Mouse (Mus musculus): ENCODE measurements at regions not wholly inside any gene's neighbourhood (a gene's known extent, or its start where the extent isn't known, plus 50 kb on each side); places are given as distances from the start of the nearest gene placed in this dataset.

DNA sequence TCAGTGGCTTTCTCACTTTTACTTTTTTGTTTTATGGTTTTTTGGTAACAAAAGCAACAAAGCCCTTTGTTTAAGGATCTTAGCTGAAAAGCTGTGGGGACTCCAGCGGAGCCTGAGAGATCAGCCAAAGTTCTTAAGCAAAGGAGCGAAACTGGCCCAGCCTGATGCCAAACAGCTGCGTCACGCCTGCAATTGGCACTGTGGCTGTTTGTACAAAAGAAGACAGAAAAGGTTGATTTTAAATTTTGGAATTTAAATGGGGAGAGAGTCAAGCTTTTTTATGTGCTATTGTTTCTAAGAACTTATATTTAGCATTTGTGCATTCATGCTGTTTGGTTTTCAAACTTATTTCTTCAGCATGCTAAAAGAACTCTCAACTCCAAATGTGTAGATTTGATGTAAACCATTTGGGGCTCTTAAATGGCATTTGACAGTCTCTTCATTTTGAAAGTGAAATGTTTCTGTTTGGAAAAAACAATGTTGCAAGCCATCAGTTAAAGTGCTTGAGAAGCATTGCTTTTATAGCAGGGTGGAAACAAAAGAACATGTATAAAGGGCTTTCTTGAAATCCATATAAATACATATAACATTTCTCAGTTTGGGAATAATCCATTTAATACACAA, 105.1 kb upstream of the Daam1 start:
- no peak for DNase-seq

DNA sequence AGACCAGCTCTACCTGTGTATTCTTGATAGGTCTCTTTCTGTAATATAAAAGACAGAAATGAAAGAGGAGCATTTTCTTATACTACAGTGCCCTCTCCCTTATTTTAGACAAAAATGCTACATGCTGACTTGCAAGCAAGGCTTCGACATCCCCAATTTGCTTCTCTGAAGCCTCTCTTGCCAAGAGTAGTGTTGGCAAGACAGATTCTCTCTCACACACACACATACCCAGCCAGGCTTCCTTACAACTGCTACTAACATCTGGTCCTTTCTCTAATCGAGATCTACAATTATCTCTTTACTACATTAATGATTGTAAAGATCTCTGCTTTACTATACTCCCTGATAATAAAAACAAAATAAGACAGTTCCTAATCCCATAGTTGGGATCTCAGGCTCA, 87.5 kb upstream of the Daam1 start:
- DNase-seq: no peak

DNA sequence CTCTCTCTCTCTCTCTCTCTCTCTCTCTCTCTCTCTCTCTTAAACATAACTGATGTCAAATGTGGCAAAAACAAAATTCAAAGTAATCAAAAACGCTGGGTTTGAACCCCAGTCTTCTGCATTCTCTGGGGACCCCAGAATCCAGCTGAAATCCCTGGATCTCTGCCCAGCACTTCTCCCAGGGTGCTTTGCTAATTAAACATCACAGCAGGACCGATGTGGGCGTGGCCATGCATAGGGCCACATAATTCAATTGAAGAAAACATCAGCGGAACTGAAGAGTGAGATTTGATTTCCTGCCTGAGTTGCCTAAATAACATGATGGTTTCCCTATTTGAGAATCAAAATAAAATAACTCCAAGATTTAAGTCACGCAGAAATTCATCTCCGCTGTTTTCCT, 84.9 kb upstream of the Daam1 start:
- no peak for DNase-seq

DNA sequence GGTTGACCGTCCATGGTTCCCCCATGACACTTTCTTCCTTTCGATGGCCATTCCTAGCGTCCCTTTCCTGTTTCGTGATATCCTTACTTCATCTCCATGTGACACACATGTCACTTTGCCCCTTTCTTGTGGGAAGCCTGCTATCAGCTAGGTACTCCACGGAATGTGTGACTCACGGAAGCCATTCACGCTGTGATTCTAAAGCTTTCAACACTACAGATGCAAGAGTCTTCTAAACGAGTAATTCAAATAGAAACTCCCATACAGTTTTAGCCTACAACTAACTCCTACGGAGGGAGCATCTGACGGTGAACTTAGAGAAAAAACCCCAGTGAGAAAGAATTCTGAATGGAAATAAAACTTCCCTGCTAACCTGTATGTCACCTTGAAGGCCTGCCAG, 83.5 kb upstream of the Daam1 start:
- DNase-seq: no peak

DNA sequence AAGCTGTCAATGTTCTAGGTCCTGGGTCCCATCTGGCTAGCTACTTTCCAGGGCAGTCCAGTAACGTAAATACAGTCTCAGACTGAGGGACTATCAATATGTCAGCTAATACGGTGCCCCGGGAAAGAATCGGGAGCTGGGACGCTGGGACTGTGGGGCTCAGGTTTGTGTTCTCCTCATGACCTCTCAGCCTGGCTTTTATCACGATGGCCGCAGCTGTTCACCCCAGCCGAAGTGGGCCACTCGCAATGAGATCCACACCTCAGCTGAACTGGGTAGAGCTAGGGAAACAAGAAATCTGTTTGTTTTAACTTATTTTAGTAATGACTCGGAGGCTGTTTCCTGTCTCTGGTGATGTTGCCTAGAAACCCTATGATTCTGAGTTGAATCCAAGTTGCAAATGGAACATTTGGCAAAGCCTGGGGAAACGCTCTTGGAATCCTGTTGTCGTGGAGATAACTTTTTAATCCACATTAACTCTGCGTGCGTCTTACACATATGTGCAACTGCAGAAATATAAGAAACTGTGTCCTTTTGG, 83.0 kb upstream of the Daam1 start:
- DNase-seq: no peak

DNA sequence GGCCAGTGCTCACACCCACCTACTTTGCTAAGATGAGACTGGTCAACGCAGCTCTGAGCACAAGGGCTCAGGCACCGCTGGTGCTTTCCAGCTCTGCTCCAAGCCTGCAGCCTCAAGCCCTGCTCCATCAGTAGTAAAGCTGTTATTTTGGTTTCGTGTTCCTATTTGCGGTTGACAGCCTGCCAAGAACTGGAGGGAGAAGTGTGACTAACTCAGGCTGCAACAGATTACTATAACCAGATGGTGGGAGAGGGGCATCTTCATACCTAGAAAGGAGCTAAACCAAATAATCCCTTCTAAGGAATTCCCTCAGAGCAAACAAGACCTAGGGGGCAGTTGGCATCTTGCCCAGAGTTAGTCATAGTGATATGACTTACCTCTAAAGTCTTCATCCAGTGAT, 82.1 kb upstream of the Daam1 start:
- no peak for DNase-seq

DNA sequence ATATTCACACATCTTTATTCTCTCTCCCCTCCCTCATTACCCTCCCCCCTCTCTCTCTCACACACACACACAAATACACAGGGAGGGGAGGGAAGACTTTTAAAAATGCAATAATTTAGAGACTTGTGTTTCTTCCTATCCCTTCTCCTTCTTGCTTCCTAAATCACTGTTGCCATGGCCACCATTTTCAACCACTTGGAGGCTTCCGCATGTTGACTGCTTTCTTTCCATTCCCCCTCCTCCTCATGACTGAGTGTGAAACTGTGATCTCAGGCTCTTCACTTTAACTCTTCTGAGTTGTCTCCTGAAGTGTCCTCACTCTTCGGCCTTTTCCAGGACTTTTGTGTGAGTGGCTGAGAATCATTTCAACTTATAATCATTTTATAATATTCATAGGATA, 81.2 kb upstream of the Daam1 start:
- DNase-seq: no peak

DNA sequence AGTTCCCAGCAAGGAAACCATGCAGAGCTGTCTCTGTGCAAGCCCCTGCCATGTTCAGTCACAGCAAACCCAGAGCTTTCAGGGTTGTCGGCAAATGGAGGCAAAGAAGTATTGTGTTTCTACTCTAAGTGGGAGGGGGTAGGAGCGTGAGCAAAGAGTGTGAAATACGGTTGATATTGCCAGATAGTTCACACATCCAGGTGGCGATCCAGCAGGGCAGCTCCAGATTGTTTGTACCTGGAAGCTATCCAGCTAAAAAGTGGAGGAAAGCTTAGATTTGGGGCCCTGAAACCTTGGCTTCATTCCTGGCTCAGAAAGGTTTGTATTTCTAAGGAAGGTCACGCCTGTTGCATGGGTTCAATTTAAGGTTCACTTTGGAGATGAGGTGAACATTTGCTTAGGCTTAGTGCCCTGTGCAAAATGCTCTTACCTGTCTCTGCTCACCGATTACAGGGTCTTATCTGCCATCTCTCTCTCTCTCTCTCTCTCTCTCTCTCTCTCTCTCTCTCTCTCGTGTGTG, 78.1 kb upstream of the Daam1 start:
- no peak for DNase-seq

DNA sequence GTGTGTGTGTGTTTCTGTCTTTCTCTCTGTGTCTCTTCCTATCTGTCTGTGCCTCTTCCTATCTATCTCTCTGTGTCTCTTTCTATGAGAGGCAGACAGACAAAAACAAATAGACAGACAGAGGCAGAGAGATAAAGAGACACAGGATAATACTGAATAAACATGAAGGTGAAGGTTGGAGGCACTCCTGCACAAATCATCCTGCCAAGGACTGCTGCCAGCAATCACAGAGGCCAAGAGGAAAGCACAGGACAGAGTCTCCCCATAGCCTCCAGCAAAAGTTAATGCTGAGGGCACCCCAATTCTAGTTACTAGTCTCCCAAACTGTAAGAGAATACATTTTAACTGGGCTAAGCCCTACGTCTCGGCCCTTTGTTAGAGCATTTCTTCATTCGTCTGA, 77.6 kb upstream of the Daam1 start:
- no peak for DNase-seq

DNA sequence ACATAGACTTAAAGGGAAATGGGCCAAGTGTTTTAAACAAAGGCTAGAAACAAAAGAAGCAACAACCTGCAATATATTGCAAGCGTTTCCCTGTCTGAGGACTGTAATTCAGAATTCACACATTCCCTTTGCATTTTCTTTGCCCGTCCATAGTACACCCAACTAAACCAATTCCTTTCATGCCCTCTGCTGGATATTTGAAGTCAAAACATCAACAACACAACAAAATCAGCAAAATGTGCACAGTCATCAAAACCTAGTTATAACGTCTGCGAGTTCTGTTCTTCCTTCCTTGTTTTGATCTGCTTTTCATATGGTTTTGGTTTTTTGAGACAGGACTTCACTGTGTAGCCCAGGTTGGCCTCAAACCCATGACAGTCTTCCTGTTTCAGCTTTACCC, 67.7 kb upstream of the Daam1 start:
- DNase-seq: no peak

DNA sequence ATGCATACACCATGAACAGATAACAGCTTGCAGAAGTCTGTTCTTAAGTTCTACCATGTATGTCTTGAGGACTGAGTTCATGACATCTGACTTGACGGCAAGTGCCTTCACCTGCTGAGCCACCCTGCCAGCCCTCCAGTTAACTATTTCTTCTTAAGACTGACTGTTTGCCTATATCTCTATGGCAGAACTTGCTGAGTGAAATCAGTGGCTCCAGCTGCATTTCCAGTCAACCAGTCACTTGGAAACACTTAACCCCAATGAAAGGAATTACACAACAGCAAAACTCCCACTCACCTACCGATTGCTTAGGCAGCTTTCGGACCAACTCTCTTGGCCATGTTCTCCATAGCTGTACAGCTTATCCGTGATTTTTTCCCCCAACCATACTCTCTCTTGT, 64.8 kb upstream of the Daam1 start:
- no peak for DNase-seq

DNA sequence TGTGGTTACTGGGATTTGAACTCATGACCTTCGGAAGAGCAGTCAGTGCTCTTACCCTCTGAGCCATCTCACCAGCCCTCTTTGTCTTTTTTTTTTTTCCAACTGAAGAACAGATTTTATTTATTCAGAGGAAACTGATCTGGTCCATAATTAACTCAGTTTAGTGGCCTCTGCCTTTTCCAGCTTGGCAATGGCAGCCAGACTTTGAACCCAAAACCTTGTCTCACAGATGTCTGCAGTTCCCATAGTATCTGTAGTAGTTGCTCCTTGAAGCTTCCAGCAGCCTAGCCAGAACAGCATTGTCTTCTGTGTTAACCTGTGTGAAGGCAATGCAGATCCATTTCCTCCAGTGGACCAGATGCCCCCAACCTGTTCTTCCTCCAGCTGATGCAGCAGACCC, 64.2 kb upstream of the Daam1 start:
- no peak for DNase-seq

DNA sequence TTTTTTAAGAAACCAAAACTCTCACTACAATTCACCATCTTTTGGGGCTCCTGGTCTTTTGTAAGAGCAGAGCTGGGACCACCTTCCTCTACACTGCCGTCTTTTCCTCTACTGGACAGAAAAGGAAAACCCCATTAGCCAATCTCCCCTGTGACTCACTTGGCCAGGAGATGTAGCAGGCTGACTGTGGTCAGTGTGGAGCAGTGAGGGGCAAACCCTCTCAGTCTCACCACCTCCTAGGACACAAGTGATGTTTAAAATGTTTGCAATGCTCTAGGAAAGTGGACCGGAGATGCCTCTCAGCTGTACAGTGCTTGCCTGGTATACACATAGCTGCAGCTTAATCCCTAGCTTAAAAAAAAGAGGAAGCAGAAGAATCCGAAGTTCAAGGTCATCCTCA, 63.0 kb upstream of the Daam1 start:
- no peak for DNase-seq

DNA sequence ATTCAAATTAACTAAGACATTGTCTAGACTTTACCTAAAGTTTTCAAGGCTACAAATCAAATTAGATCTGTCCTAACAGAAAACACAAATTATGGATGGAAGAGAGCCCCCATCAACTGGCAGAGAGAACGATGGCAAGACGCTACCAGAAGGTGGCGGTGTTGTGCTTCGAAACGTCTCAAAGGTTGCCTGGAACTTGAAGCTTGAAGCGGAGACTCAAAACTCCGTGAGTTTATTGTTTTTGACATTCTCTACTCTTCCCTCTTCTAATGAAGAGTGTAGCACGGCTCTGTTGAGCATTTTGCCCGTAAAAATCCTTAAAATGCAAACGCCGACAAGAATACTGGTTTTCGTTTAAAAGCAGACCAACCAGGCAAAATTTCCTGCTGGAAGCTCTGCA, 62.4 kb upstream of the Daam1 start:
- peak; percentile 51 to 57 for DNase-seq

DNA sequence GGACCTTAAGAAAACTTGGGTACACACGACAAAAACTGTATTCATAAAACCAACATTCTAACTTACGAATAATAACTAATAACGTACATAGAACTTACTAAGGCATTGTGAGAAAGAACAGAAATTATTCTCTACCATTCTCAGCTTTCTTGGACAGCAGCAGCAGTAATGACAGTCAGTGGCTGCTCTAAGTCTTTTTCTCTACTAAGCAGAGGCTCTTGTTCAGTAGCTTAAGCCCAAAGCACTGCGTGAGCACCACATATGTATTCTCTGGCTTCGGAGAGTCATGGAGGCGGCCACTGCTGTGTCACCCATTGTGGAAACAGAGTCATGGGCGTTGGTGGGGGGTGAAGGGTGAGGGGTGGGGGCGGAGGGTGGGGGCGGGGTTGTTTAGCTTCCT, 62.0 kb upstream of the Daam1 start:
- no peak for DNase-seq

DNA sequence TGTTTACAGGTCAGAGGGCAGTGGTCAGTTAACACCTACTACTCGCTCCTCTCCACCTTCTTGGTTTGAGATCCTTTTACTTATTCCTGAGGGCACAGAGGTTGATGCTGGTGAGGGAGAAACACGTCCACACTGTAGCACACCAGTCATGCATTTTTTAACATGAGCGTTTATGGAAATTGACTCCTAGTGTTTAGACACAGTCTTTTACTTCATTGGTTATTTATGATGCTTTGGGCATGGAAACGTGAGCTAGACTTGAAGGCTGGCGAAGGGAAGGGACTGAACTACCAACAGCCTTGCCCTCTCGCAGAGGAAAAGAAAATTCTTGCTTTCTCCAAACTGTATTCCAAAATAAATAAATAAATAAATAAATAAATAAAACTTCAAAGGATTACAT, 61.6 kb upstream of the Daam1 start:
- no peak for DNase-seq

DNA sequence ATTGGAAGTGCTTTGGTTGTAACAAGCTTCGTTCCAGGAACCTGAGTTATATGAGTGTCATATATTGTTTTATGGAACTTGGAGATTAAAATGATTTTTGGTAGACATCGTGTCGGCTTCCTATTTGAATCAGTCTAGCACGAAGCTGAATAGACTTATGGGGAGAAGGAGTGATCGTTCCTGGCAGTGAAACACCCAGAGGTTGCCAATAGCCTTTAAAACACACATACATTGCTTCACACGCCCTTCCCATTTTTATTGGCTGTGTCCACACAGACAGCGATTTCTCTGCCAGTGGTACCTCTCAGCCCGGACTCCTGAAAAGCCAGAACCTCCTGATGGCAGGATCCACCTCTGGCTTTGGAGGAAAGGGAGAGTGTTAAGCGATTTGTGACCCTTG, 57.0 kb upstream of the Daam1 start:
- no peak for DNase-seq

DNA sequence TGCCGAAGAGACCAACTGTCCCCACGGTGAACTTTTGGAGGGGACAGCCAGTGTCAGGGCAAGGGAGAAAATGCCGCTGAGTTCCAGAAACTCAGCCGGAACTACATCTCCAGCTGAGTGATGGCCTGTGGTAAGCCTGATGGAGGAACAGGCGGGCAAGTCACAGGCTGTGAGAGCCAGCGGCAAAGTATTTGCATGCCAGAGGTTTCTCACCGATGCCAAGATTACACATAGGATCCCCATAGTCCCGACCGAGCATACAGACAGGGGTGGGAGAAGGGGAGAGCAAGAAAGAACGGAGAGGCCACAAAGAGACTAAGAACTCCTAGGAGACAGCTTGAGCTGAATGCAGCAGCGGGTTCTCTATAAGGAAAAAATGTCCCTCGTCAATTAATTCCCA, 55.8 kb upstream of the Daam1 start:
- no peak for DNase-seq

DNA sequence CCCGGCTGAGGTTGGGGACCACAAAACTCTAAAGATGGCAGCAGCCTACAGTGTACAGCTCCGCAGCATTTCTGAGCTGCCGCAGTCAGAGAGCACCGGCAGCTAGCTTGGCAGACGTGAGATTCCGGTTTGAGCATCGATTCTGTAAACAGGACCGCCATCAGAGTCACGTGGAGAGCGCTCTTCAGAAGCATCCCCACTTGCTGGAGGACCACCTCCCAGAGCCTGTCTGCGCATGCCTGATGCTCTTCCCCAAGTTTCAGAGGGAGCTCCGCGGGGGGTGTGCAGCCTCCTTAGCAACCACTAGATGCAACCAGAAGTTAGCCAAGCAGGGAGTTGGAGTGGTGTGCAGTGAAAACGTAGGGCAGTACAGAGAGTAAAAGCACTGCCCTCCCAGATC, 52.7 kb upstream of the Daam1 start:
- DNase-seq: no peak

DNA sequence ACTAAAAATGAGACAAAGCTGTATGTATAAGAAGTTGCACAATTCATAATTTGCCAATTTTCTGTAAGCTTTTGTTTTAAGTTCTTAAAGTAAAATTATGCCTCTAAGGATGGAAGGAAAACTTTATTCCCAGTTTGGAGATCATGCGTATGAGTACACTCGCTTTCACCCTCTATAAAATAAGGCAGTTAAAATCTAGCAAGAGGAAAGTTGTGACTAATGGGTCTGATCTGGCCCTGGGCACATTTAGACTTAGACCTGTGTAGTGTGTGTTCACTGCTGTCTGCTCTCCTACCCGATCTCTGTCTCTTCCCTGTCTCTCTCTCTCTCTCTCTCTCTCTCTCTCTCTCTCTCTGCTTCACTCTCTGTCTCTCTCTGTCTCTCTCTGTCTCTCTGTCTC, 51.9 kb upstream of the Daam1 start:
- DNase-seq: no peak

DNA sequence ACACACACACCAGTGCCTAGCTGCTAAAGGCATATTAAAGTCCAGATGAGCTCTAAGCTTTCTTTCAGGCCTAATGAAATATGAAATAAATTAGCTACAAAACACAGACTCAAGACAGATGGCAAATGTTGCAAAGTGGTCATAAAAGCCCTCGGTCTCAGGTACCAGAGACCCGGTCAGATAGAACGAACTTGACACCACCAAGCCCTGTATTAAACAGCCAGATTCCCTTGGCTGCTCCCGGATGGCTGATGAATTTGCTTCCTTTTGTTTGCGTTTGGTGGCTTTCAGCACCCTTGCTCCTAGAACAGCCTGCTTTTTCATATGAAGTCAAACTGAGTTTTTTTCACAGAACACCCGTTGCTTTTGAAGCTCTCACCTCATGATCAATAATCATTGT, 51.5 kb upstream of the Daam1 start:
- no peak for DNase-seq

All from thymus, postnatal 36 days (tissue).